Comparison of ENCODE assay signal across 9 mouse cellular contexts in genomic region chr10:96188168-96188567, GRCm38 (mm10). TPM values are rescaled to one million over a fixed set of nuclear protein-coding genes. Genes with fewer than 3 reads are reported as not detected.
A peak's percentile ranks its signal among the peaks of the same experiment; 100 is the strongest.
DNase-seq lines count a peak whose midpoint lies in the region.
"Had no signal": no experiment of that assay in that cellular context is flagged by ENCODE, and none has a peak within 500 bp of the region (broad histone marks: within the 10 kb centered on the region; RNA-seq: fewer than 3 reads in every experiment).

No protein-coding gene starts in this region.

- H3K27ac ChIP-seq in midbrain, embryonic 10.5 days (replicated peaks) = no peak overlapping the region
- H3K27ac ChIP-seq: embryonic facial prominence, embryonic 13.5 days had no signal

- no peak overlapping the region for H3K4me3 ChIP-seq in midbrain, embryonic 10.5 days
- H3K4me3 ChIP-seq: embryonic facial prominence, embryonic 13.5 days had no signal

- H3K36me3 ChIP-seq in midbrain, embryonic 10.5 days = no peaks in the 10 kb centered on the region
- H3K36me3 ChIP-seq: embryonic facial prominence, embryonic 13.5 days had no signal

- peak; percentile 37 for DNase-seq in gastrocnemius, adult 18-20 months (ENCODE audit: low spot score)
- DNase-seq in gastrocnemius, adult 8-10 months (ENCODE audit: low spot score in 2 of 2) = no peak
- peak; percentile 79 for DNase-seq in fibroblast of lung, adult 2 months (ENCODE audit: low read depth)
- peak; percentile 24 to 50 for DNase-seq in kidney, adult 8-10 months
- peak; percentile 66 to 73 for DNase-seq in lung, postnatal 4 days
- DNase-seq in layer of hippocampus, adult 9-10 months (ENCODE audit: low spot score) = no peak
- DNase-seq in midbrain, embryonic 10.5 days (ENCODE audit: low spot score) = no peak
- no peak for DNase-seq in frontal cortex, postnatal 10 days (ENCODE audit: low spot score in 2 of 2)

- H3K27me3 ChIP-seq in midbrain, embryonic 10.5 days (ENCODE audit: low read depth, poor library complexity, severe bottlenecking) = no peaks in the 10 kb centered on the region
- H3K27me3 ChIP-seq: embryonic facial prominence, embryonic 13.5 days had no signal

- peaks cover 3% of the 10 kb centered on the region; the same call in 1 of the 2 replicates for H3K9me3 ChIP-seq in midbrain, embryonic 10.5 days (replicated peaks)
- H3K9me3 ChIP-seq: embryonic facial prominence, embryonic 13.5 days had no signal

- H3K4me1 ChIP-seq in midbrain, embryonic 10.5 days = peaks cover 8% of the 10 kb centered on the region; the same call in 1 of the 2 replicates

- WGBS in midbrain, embryonic 10.5 days = 80% methylated on average over 7 of the region's 7 CpGs

RNA-seq across cellular contexts. Expression of gene Gm5426, which starts 51.8 kb away (rescaled TPM):
- not detected for total RNA-seq in gastrocnemius, adult 18-20 months (2021)
- total RNA-seq in gastrocnemius, adult 8-10 months (2022) = not detected
- polyA plus RNA-seq in midbrain, embryonic 10.5 days (2016; fragmentation: Nextera tagmentation; extraction: Ambion mirVana) = not detected in 2 replicates
- polyA plus RNA-seq: embryonic facial prominence, embryonic 13.5 days had no signal

Comparison
In these comparisons a context has a peak if more than half of its experiments do, and no peak if none do; other contexts are left out.
1. DNase-seq: peak in gastrocnemius, adult 18-20 months (single experiment), fibroblast of lung, adult 2 months (single experiment), kidney, adult 8-10 months (2 of 2) and lung, postnatal 4 days (2 of 2); none in gastrocnemius, adult 8-10 months (0 of 2), layer of hippocampus, adult 9-10 months (single experiment), midbrain, embryonic 10.5 days (single experiment) and frontal cortex, postnatal 10 days (0 of 2).